Mouse (Mus musculus) midbrain, embryonic 13.5 days (tissue): ENCODE measurements around the gene Gm19426. TPM values are rescaled to one million over a fixed set of nuclear protein-coding genes. Genes with fewer than 3 reads are reported as not detected.

Experiments
- ATAC-seq: fragments of 200-750 bp; cut with Nextera tagmentation; 2 replicates; pipeline ENCODE4 v1.8.0; 2017; ENCODE audit warnings: mild to moderate bottlenecking, moderate TSS enrichment, moderate library complexity
- H3K27ac ChIP-seq: fragments of 300-500 bp; sonication (generic); 2 replicates; pipeline ENCODE4 v1.5.1; 2015; ENCODE audit warnings: inconsistent platforms, mild to moderate bottlenecking, moderate library complexity
- H3K27me3 ChIP-seq: fragments of 300-500 bp; sonication (generic); 2 replicates; pipeline ENCODE4 v1.6.1; 2015; ENCODE audit warnings: mild to moderate bottlenecking, inconsistent platforms
- H3K36me3 ChIP-seq: fragments of 300-500 bp; sonication (generic); 2 replicates; pipeline ENCODE4 v1.6.1; 2015; ENCODE audit warnings: mild to moderate bottlenecking, inconsistent platforms
- H3K4me1 ChIP-seq: fragments of 300-500 bp; sonication (generic); replicated peaks from 2 replicates; pipeline ENCODE4 v1.6.1; 2015; ENCODE audit warnings: inconsistent platforms
- H3K4me2 ChIP-seq: fragments of 300-500 bp; sonication (generic); replicated peaks from 2 replicates; pipeline ENCODE4 v1.6.1; 2015; ENCODE audit warnings: moderate library complexity, mild to moderate bottlenecking, inconsistent platforms
- H3K4me3 ChIP-seq: fragments of 300-500 bp; sonication (generic); replicated peaks from 2 replicates; pipeline ENCODE4 v1.5.1; 2015; ENCODE audit warnings: mild to moderate bottlenecking, inconsistent platforms
- H3K9ac ChIP-seq: fragments of 300-500 bp; sonication (generic); replicated peaks from 2 replicates; pipeline ENCODE4 v1.6.1; 2015; ENCODE audit warnings: mild to moderate bottlenecking, inconsistent platforms
- H3K9me3 ChIP-seq: fragments of 300-500 bp; sonication (generic); 2 replicates; pipeline ENCODE4 v1.6.1; 2016; ENCODE audit warnings: mild to moderate bottlenecking, inconsistent platforms
- WGBS: fragments of 180-500 bp; shearing (Covaris S2); methylation state at CpG from one replicate; pipeline ENCODE4 v1.1.7; 2015; 5-methylcytosine and 5-hydroxymethylcytosine counted together
- polyA plus RNA-seq: library from polyadenylated mRNA; unstranded; fragments of >200 nt; fragmentation: Nextera tagmentation; extraction: Ambion mirVana; gene quantifications from 2 replicates; pipeline ENCODE4 v1.2.1, GENCODE M21; 2015

The Gm19426 gene
- 7.9 and 8.1 TPM in 2 replicates for polyA plus RNA-seq

DNA sequence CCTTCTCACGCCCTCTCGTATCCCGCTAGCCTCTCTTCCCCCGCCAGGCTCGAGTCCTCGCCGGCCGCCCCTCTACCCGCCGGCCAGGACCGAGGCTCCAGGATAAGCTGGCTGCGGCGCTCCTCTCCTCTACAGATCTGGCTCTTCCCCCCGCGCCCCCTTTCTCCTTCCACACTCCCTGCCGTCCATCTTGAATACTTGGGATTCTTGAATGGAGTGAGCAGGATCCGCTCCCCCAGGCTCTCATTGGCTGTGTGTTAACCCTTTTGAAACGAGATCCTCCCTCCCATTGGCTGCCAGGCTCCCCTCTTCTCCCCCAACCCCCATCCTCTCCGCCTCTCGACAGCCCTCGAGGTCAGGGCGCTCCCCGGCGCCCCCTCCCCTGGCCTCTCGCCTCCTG, at the start of gene Gm19426:
TSS of gene Gm19426 (minus strand) at position 95 of the 400 bp plus-strand sequence.
- ATAC-seq, result peak; percentile 87
- H3K36me3 ChIP-seq, result no peaks in the 10 kb centered on the region
- under 1% methylated on average over 25 of the region's 25 CpGs for WGBS
- peak within 1 kb of the TSS; percentile 86 for H3K4me2 ChIP-seq
- no peaks in the 10 kb centered on the region for H3K27me3 ChIP-seq
- H3K9ac ChIP-seq, result peak within 1 kb of the TSS; percentile 99
- peak within 1 kb of the TSS; percentile 98 for H3K27ac ChIP-seq
- peak within 1 kb of the TSS; percentile 90 for H3K4me3 ChIP-seq
- H3K9me3 ChIP-seq, result no peaks in the 10 kb centered on the region
- peaks cover 49% of the 10 kb centered on the region for H3K4me1 ChIP-seq

DNA sequence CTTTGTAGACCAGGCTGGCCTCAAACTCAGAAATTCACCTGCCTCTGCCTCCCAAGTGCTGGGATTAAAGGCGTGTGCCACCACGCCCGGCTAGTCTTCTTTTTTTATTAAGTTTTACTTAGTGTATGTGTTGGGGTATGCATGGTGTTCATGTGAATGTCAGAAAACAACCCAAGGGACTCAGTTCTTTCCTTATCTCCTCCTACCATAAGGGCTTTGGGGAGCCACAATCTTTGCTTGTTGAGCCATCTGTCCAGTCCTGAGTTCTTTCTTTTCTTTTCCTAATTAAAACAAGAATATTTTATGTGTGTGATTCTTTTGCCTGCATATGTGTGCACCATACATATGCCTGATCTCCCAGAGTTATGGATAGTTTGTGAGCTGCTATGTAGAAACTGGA, 49.7 kb upstream of the Gm19426 start:
- Histone ChIP-seq H3K4me1 (no peaks in the 10 kb centered on the region), H3K36me3 (no peaks in the 10 kb centered on the region), H3K9ac (no peak overlapping the region), H3K27ac (no peak overlapping the region), H3K4me3 (no peak overlapping the region), H3K4me2 (no peak overlapping the region), H3K27me3 (no peaks in the 10 kb centered on the region), H3K9me3 (no peaks in the 10 kb centered on the region; the same call in 1 of the 2 replicates)
- no peak for ATAC-seq
- WGBS, result 96% methylated on average over 3 of the region's 3 CpGs

DNA sequence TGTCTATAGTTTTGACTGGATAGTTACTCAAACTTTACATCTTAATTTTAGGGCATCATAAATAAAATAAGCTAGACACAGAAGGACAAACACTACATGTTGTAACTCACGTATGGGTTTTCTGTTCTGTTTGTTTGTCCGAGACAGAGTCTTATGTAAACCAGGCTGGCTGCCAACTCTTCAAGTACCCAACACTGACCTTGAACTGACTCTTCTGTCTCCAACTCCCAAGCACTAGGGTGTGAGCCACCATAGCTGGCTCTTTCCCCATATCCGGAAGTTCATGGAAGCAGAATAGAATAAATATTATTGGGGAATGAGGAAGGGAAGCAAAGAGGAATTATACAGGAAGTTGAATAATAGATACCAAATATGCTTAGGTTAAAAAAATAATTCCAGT, 49.1 kb upstream of the Gm19426 start:
- Histone ChIP-seq H3K27ac (no peak overlapping the region), H3K4me2 (no peak overlapping the region), H3K4me1 (no peaks in the 10 kb centered on the region), H3K36me3 (no peaks in the 10 kb centered on the region), H3K4me3 (no peak overlapping the region), H3K27me3 (no peaks in the 10 kb centered on the region), H3K9me3 (no peaks in the 10 kb centered on the region; the same call in 1 of the 2 replicates), H3K9ac (no peak overlapping the region)
- WGBS, result 87% methylated on average over 3 of the region's 3 CpGs
- no peak for ATAC-seq

GRCm38 (mm10) chr2:84790418-84790817, 47.0 kb upstream of the Gm19426 start:
- H3K9ac ChIP-seq, result no peak overlapping the region
- no peak overlapping the region for H3K4me2 ChIP-seq
- ATAC-seq, result no peak
- H3K9me3 ChIP-seq, result no peaks in the 10 kb centered on the region; the same call in 1 of the 2 replicates
- no peak overlapping the region for H3K4me3 ChIP-seq
- no peaks in the 10 kb centered on the region for H3K36me3 ChIP-seq
- no peaks in the 10 kb centered on the region for H3K4me1 ChIP-seq
- H3K27ac ChIP-seq, result no peak overlapping the region
- 55% methylated on average over 9 of the region's 9 CpGs for WGBS
- no peaks in the 10 kb centered on the region for H3K27me3 ChIP-seq

- WGBS, result 80% methylated on average over 3 of the region's 3 CpGs
- H3K4me2 ChIP-seq, result no peak overlapping the region
- H3K4me1 ChIP-seq, result no peaks in the 10 kb centered on the region
- no peaks in the 10 kb centered on the region for H3K27me3 ChIP-seq
- no peaks in the 10 kb centered on the region for H3K9me3 ChIP-seq
- no peak overlapping the region for H3K4me3 ChIP-seq
- no peak for ATAC-seq
- H3K36me3 ChIP-seq, result no peaks in the 10 kb centered on the region
- H3K27ac ChIP-seq, result no peak overlapping the region
- H3K9ac ChIP-seq, result no peak overlapping the region
Measured at GRCm38 (mm10) chr2:84788316-84788715, 44.9 kb upstream of the Gm19426 start.

DNA sequence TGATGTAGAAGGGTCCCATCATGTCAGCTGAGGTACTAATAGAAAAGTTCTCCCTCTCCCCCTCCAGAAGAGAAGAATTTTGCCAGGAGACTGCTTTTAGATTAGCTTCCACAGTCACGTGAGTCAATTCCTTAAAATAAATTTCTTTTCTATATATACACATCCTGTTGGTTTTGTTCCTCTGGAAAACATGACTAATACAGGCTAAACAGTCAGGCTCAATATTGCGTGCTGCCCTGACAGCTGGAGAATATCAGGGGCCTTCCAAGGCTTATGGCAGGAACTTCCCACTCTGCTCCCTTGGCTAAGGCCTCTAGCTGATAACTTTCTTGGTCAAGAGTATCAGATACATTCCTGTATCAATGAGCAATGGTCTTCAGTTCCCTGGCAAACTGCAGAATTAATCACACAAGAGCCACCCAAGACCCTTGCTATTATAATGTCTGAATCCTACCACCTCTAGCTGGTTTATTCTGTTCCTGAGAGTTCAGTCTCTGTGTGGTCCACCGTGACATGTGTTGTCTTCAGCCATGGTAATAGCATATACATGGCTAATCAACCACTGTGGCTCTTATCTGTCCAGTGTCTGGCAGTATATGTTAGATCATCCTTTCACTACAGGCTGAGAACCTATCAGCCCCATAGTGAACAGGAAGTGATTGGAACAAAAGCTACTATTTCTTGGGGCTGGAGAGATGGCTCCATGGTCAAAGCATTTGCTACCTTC, 40.5 kb upstream of the Gm19426 start:
- H3K4me3 ChIP-seq, result no peak overlapping the region
- ATAC-seq, result no peak
- H3K36me3 ChIP-seq, result no peaks in the 10 kb centered on the region
- no peak overlapping the region for H3K4me2 ChIP-seq
- H3K4me1 ChIP-seq, result no peaks in the 10 kb centered on the region
- no peak overlapping the region for H3K9ac ChIP-seq
- H3K27me3 ChIP-seq, result no peaks in the 10 kb centered on the region
- H3K9me3 ChIP-seq, result no peaks in the 10 kb centered on the region
- 81% methylated on average over 3 of the region's 3 CpGs for WGBS
- no peak overlapping the region for H3K27ac ChIP-seq

DNA sequence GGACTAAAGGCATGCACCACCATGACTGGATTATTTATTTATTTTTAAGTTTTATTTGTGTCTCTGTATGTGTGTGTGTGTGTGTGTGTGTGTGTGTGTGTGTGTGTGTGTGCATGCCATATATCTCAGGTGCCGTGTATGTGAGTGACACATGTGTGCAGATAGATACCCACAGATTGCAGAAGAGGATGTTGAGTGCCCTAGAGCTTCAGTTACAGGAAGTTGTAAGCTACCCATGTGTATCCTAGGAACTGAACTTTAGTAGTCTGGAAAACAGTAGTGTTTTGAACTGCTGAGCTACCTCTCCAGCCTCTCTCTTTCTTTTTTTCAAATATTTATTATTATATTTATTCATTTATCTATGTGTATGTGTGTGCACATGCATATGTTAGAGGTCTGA, 39.9 kb upstream of the Gm19426 start:
- Histone ChIP-seq H3K9me3 (no peaks in the 10 kb centered on the region), H3K36me3 (no peaks in the 10 kb centered on the region), H3K9ac (no peak overlapping the region), H3K27me3 (no peaks in the 10 kb centered on the region), H3K27ac (no peak overlapping the region), H3K4me1 (no peaks in the 10 kb centered on the region), H3K4me3 (no peak overlapping the region), H3K4me2 (no peak overlapping the region)
- ATAC-seq, result no peak
- WGBS, result 93% methylated on average over 1 of the region's 1 CpGs

DNA sequence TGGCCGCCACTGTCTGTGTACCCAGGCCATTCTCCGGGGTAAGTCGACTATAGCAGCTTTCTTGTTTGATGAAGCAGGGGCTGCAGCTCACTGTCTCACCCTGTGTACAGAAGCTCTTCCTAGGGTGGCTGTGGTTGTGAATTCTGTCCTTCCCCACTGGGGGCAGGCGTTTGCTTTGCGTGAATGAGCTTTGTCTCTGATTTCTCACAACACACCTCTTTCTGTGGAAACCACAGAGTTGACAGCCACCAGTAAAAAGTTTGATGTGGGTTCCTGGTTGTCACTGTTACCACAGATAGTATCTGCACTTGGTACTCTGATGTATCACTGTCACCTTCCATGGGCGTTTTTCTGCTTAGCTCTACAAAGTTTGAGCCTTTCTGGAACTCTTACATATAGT, 35.8 kb upstream of the Gm19426 start:
- H3K36me3 ChIP-seq, result no peaks in the 10 kb centered on the region
- H3K4me2 ChIP-seq, result no peak overlapping the region
- no peak for ATAC-seq
- H3K27me3 ChIP-seq, result no peaks in the 10 kb centered on the region
- no peaks in the 10 kb centered on the region for H3K9me3 ChIP-seq
- peaks cover 7% of the 10 kb centered on the region for H3K4me1 ChIP-seq
- H3K27ac ChIP-seq, result no peak overlapping the region
- WGBS, result 57% methylated on average over 6 of the region's 6 CpGs
- H3K4me3 ChIP-seq, result no peak overlapping the region
- H3K9ac ChIP-seq, result no peak overlapping the region

GRCm38 (mm10) chr2:84777706-84778105, 34.3 kb upstream of the Gm19426 start:
- WGBS, result 62% methylated on average over 3 of the region's 3 CpGs
- Histone ChIP-seq H3K27ac (no peak overlapping the region; the same call in 1 of the 2 replicates), H3K4me1 (peaks cover 20% of the 10 kb centered on the region), H3K4me3 (no peak overlapping the region), H3K27me3 (no peaks in the 10 kb centered on the region), H3K9me3 (no peaks in the 10 kb centered on the region), H3K4me2 (no peak overlapping the region), H3K36me3 (no peaks in the 10 kb centered on the region), H3K9ac (no peak overlapping the region)
- ATAC-seq, result no peak

DNA sequence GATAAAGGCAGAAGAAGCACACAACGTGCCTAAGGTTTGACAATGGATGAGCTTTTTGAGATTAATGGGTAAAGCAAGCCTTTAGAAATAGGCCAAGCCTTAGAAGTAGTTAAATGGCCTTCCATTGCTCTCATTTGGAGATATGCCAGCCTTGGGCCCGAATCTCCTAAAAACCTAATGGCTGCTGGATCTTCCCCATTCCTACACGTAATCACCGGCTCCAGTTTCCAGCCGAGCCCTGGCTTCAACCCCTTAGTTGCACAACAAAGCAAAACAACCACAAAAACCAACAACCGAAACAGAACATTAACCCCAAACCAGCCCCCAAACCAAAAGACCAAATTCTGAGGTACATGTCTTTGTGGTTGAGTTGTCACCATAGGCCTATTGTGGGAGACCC, 32.2 kb upstream of the Gm19426 start:
- Histone ChIP-seq H3K4me3 (no peak overlapping the region), H3K9ac (no peak overlapping the region), H3K27me3 (no peaks in the 10 kb centered on the region), H3K36me3 (no peaks in the 10 kb centered on the region), H3K27ac (peak overlapping the region; percentile 70), H3K9me3 (no peaks in the 10 kb centered on the region), H3K4me1 (peaks cover 20% of the 10 kb centered on the region), H3K4me2 (no peak overlapping the region)
- 83% methylated on average over 6 of the region's 6 CpGs for WGBS
- no peak for ATAC-seq

GRCm38 (mm10) chr2:84775241-84775640, 31.8 kb upstream of the Gm19426 start, which contains the start of gene Serping1:
TSS of gene Serping1 (minus strand) at chr2:84775444.
- Histone ChIP-seq H3K36me3 (no peaks in the 10 kb centered on the region), H3K9me3 (no peaks in the 10 kb centered on the region), H3K4me1 (peaks cover 20% of the 10 kb centered on the region), H3K27ac (peak within 1 kb of the TSS; percentile 70), H3K27me3 (no peaks in the 10 kb centered on the region), H3K9ac (peak within 1 kb of the TSS; percentile 48), H3K4me3 (peak within 1 kb of the TSS; percentile 33), H3K4me2 (peak within 1 kb of the TSS; percentile 53)
- peak; percentile 51 for ATAC-seq
- 67% methylated on average over 9 of the region's 9 CpGs for WGBS

DNA sequence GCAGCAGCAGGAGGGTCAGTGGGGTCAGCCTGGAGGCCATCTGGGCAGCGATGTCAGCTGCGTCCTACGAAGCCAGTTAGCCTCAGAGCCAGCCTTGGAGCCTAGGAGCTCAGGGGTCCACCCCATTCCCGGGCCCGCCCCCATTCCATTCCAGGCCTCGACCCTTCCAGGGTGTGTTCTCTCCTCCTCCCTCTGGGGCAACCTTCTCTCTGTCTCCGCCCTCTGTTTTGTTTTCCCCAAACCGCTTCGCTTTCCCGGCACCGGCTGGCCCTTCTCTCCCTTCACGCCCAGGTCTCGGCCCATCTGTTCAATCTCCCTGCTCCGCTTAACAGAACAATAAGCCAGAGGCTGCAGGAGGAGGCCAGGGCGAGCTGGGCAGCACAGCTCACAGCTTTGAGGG, 31.3 kb upstream of the Gm19426 start:
- Histone ChIP-seq H3K4me2 (peak overlapping the region; percentile 53), H3K36me3 (peaks cover 5% of the 10 kb centered on the region; the same call in 1 of the 2 replicates), H3K9me3 (no peaks in the 10 kb centered on the region), H3K27me3 (no peaks in the 10 kb centered on the region), H3K4me1 (peaks cover 20% of the 10 kb centered on the region), H3K27ac (peak overlapping the region; percentile 70), H3K4me3 (peak overlapping the region; percentile 33), H3K9ac (peak overlapping the region; percentile 48)
- WGBS, result 0% methylated on average over 12 of the region's 15 CpGs
- peak; percentile 95 for ATAC-seq
